Mouse (Mus musculus) midbrain, embryonic 13.5 days (tissue): ENCODE results near the gene Adgrg5. TPM values are rescaled to one million over a fixed set of nuclear protein-coding genes. Genes with fewer than 3 reads are reported as not detected.

ENCODE experiments used
- ATAC-seq: fragments of 200-750 bp; cut with Nextera tagmentation; 2 replicates; pipeline ENCODE4 v1.8.0; 2017; ENCODE audit warnings: mild to moderate bottlenecking, moderate TSS enrichment, moderate library complexity
- H3K27ac ChIP-seq: fragments of 300-500 bp; sonication (generic); 2 replicates; pipeline ENCODE4 v1.5.1; 2015; ENCODE audit warnings: inconsistent platforms, mild to moderate bottlenecking, moderate library complexity
- H3K27me3 ChIP-seq: fragments of 300-500 bp; sonication (generic); 2 replicates; pipeline ENCODE4 v1.6.1; 2015; ENCODE audit warnings: mild to moderate bottlenecking, inconsistent platforms
- H3K36me3 ChIP-seq: fragments of 300-500 bp; sonication (generic); 2 replicates; pipeline ENCODE4 v1.6.1; 2015; ENCODE audit warnings: mild to moderate bottlenecking, inconsistent platforms
- H3K4me1 ChIP-seq: fragments of 300-500 bp; sonication (generic); replicated peaks from 2 replicates; pipeline ENCODE4 v1.6.1; 2015; ENCODE audit warnings: inconsistent platforms
- H3K4me2 ChIP-seq: fragments of 300-500 bp; sonication (generic); replicated peaks from 2 replicates; pipeline ENCODE4 v1.6.1; 2015; ENCODE audit warnings: moderate library complexity, mild to moderate bottlenecking, inconsistent platforms
- H3K4me3 ChIP-seq: fragments of 300-500 bp; sonication (generic); replicated peaks from 2 replicates; pipeline ENCODE4 v1.5.1; 2015; ENCODE audit warnings: mild to moderate bottlenecking, inconsistent platforms
- H3K9ac ChIP-seq: fragments of 300-500 bp; sonication (generic); replicated peaks from 2 replicates; pipeline ENCODE4 v1.6.1; 2015; ENCODE audit warnings: mild to moderate bottlenecking, inconsistent platforms
- H3K9me3 ChIP-seq: fragments of 300-500 bp; sonication (generic); 2 replicates; pipeline ENCODE4 v1.6.1; 2016; ENCODE audit warnings: mild to moderate bottlenecking, inconsistent platforms
- WGBS: fragments of 180-500 bp; shearing (Covaris S2); methylation state at CpG from one replicate; pipeline ENCODE4 v1.1.7; 2015; 5-methylcytosine and 5-hydroxymethylcytosine counted together
- polyA plus RNA-seq: library from polyadenylated mRNA; unstranded; fragments of >200 nt; fragmentation: Nextera tagmentation; extraction: Ambion mirVana; gene quantifications from 2 replicates; pipeline ENCODE4 v1.2.1, GENCODE M21; 2015

The Adgrg5 gene
- 0.08 and 0.13 TPM in 2 replicates for polyA plus RNA-seq

DNA sequence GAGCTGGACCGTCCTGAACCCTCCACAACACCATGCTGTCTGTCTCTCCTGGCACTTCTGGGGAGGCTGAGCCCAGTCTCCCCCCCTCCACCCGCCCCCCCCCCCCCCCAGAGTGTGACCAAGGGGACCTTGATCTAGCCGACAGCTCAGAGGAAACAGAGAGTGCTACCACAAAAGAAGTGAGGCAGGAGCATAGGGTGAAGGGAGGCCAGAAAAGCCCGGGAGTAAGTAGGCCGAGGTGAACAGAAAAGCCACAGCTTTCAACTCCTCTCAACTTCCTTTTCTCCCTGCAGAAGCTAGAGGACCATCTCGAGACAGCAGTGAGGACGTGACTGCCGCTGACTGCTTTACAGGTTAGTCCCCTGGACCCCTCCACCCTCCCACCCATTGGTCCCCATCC, at the start of gene Adgrg5:
Gene Adgrg5 (plus strand): TSS at position 290 of the 400 bp plus-strand sequence.
- Histone ChIP-seq H3K4me3 (no peak within 1 kb of the TSS), H3K9me3 (no peaks in the 10 kb centered on the region), H3K9ac (no peak within 1 kb of the TSS), H3K4me1 (no peaks in the 10 kb centered on the region; the same call in 1 of the 2 replicates), H3K36me3 (no peaks in the 10 kb centered on the region), H3K27ac (no peak within 1 kb of the TSS), H3K4me2 (no peak within 1 kb of the TSS), H3K27me3 (peaks cover 11% of the 10 kb centered on the region)
- ATAC-seq, result no peak
- WGBS, result 50% methylated on average over 7 of the region's 8 CpGs

DNA sequence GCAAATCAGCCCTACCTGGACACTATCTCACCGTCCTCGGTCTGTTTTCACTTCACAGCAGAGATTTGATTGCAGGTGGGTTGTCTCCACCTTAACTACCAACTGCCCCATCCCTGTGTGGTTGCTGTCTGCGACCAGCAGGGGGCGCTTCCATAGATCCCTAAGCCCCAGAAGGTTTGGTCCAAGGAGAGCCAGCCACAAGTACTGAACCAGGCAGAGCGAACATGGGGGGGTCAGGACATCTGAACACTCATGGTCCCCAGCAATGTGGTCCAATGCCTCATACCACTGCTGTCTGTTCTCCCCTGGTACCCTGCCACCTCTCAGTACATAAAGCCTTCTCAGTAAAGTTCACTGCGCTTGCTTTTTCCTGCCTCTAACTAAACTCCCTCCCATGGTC, 49.1 kb upstream of the Adgrg5 start:
- no peak for ATAC-seq
- peaks cover 50% of the 10 kb centered on the region for H3K4me1 ChIP-seq
- no peaks in the 10 kb centered on the region for H3K36me3 ChIP-seq
- no peak overlapping the region for H3K9ac ChIP-seq
- H3K27ac ChIP-seq, result no peak overlapping the region
- peak overlapping the region; percentile 57; the same call in 1 of the 2 replicates for H3K4me3 ChIP-seq
- 0 out of 2 replicates have a peak overlapping the region, but pooled peaks have one; percentile 5 for H3K4me2 ChIP-seq
- H3K27me3 ChIP-seq, result peaks cover 39% of the 10 kb centered on the region
- WGBS, result 12% methylated on average over 6 of the region's 6 CpGs
- H3K9me3 ChIP-seq, result no peaks in the 10 kb centered on the region

DNA sequence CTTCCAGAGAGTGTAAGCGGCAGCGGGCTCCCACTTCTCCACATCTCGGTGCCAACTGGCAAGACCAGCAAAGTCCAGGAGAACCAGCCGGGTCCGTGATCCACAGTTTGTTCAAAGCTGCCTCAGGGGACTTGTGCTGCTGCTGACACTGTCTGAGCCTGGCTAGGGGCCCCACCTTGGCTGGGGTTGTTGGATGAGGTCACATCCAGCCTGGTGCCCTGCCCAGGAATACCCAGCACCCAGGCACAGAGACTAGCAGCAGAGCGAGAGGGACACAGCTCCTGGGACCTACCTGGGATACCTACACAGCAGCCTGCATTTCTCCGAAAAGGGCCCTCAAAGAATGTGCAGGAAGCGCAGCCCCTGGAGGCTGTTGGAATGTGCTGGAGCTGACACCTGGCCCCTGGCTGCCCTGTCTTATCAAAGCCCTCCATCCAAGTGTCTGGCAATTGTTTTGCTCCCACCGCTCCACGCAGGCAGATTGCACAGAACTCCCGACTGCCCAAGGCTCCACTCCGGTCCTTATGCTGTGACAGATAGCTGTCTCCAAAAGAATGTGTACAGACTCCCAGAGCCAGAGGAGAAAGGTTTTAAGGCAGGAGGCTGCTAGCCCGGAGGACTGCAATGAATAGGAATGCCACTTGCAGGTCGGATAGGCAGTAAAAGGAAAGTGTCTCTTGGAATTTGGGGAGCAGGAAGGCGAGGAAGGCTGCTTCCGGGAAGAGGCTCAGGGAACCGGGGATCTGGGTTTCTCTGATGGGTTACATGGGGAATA, 48.2 kb upstream of the Adgrg5 start:
- H3K4me1 ChIP-seq, result peaks cover 41% of the 10 kb centered on the region
- peaks cover 39% of the 10 kb centered on the region for H3K27me3 ChIP-seq
- 18% methylated on average over 17 of the region's 17 CpGs for WGBS

DNA sequence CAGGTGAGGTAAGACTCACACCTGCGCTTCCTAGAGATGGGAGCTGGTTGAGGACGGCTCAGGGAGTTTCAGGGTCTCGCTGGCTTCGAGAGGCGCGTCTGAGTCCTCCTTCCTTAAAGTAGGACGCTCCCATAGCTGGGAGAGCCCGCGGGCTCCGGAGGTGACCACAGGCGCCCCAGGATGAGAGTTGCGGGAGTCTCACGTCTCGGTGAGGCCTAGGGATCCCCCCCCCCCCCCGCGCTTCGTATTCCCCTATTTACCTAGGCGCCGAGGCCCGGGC, 47.7 kb upstream of the Adgrg5 start:
- WGBS, result 2% methylated on average over 17 of the region's 20 CpGs
- H3K36me3 ChIP-seq, result no peaks in the 10 kb centered on the region
- no peak overlapping the region for H3K27ac ChIP-seq
- peak overlapping the region; percentile 57 for H3K4me3 ChIP-seq
- peaks cover 36% of the 10 kb centered on the region for H3K4me1 ChIP-seq
- H3K27me3 ChIP-seq, result peaks cover 39% of the 10 kb centered on the region
- no peak for ATAC-seq
- H3K4me2 ChIP-seq, result peak overlapping the region; percentile 95
- H3K9ac ChIP-seq, result peak overlapping the region; percentile 73
- H3K9me3 ChIP-seq, result no peaks in the 10 kb centered on the region

More for the DNA sequence above, 48.2 kb upstream of the Adgrg5 start:
- Histone ChIP-seq H3K9ac (peak overlapping the region; percentile 73), H3K9me3 (no peaks in the 10 kb centered on the region), H3K4me2 (peak overlapping the region; percentile 95), H3K4me3 (peak overlapping the region; percentile 57), H3K27ac (no peak overlapping the region), H3K36me3 (no peaks in the 10 kb centered on the region)
- ATAC-seq, result no peak

DNA sequence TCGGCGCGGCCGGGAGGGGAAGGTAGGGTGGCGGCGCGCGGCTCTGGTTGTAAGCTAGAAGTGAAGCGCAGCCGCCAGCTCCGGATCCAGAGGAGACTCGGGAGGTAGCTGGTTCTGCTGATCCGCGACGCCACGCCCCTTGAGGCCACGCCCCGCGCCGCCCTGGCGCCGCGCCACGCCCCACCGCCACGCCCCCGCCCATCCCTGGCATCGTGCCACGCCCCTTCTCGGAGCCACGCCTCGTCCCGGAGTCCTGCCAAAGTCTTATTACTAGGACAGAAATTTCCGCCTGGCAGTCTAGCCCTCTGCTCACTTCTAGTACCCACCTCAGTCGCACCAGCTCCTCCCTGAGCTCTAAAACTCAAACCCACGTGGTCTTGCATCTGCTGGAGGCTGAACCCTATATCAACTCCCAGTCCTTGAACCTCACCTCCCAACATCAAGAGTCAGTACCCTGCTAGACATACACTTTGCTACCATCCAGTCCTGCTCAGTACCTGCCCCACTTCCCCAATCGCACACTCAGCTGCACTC, 47.2 kb upstream of the Adgrg5 start, which contains the start of gene Dok4:
Gene Dok4 (minus strand): TSS at position 134 of the 534 bp plus-strand sequence.
- Histone ChIP-seq H3K4me3 (peak within 1 kb of the TSS; percentile 57), H3K4me2 (peak within 1 kb of the TSS; percentile 95), H3K9me3 (no peaks in the 10 kb centered on the region), H3K4me1 (peaks cover 33% of the 10 kb centered on the region), H3K27me3 (peaks cover 39% of the 10 kb centered on the region), H3K27ac (no peak within 1 kb of the TSS), H3K36me3 (no peaks in the 10 kb centered on the region), H3K9ac (peak within 1 kb of the TSS; percentile 73)
- under 1% methylated on average over 37 of the region's 37 CpGs for WGBS
- peak; percentile 63 for ATAC-seq

DNA sequence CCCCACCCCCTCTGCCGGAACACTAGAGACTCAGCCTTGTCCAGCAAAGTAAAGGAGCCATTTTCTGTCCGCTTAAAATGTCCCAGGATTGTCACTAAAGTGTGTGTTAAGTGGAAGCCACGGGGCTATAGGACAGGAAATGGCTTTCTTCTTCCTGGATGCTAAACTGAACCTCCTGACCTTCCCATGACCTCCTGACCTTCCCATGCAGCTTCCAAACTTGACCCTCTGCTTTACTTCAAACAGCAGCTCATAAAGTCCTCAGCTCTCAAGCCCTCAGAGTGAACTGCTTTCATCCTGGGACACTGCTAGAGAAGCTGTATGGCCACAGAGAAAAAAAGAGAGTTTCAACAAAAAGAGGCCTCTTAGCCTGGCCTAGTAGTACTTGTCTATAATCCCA, 46.7 kb upstream of the Adgrg5 start:
- Histone ChIP-seq H3K4me2 (no peak overlapping the region), H3K27me3 (peaks cover 39% of the 10 kb centered on the region), H3K9me3 (no peaks in the 10 kb centered on the region), H3K4me3 (0 out of 2 replicates have a peak overlapping the region, but pooled peaks have one; percentile 57), H3K27ac (no peak overlapping the region), H3K36me3 (no peaks in the 10 kb centered on the region), H3K9ac (no peak overlapping the region), H3K4me1 (peaks cover 28% of the 10 kb centered on the region)
- ATAC-seq, result no peak
- 62% methylated on average over 3 of the region's 3 CpGs for WGBS

DNA sequence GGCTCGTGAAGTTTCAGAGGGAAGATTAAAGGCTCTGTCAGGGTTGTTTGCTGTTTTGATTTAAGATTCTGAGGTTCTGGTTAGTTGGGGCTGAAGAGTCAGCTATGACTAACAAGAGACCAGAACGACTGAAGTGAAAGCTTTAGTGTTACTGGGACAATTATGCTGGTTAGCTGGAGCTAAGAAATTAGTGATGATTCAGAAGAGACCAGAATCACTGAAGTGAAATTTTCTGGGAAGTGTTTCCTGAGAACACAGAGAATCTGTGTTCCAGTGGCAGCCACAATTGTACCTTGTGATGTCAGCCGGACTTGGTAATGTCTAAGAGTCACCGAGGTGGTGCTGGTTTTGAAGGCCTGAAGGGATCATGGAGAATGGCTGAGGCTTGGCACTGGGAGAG, 42.8 kb upstream of the Adgrg5 start:
- ATAC-seq, result no peak
- no peak overlapping the region for H3K9ac ChIP-seq
- H3K4me2 ChIP-seq, result no peak overlapping the region
- H3K36me3 ChIP-seq, result no peaks in the 10 kb centered on the region
- no peak overlapping the region for H3K4me3 ChIP-seq
- peaks cover 8% of the 10 kb centered on the region for H3K4me1 ChIP-seq
- peaks cover 14% of the 10 kb centered on the region; the same call in 1 of the 2 replicates for H3K27me3 ChIP-seq
- WGBS, result 82% methylated on average over 4 of the region's 4 CpGs
- H3K9me3 ChIP-seq, result no peaks in the 10 kb centered on the region
- no peak overlapping the region for H3K27ac ChIP-seq

DNA sequence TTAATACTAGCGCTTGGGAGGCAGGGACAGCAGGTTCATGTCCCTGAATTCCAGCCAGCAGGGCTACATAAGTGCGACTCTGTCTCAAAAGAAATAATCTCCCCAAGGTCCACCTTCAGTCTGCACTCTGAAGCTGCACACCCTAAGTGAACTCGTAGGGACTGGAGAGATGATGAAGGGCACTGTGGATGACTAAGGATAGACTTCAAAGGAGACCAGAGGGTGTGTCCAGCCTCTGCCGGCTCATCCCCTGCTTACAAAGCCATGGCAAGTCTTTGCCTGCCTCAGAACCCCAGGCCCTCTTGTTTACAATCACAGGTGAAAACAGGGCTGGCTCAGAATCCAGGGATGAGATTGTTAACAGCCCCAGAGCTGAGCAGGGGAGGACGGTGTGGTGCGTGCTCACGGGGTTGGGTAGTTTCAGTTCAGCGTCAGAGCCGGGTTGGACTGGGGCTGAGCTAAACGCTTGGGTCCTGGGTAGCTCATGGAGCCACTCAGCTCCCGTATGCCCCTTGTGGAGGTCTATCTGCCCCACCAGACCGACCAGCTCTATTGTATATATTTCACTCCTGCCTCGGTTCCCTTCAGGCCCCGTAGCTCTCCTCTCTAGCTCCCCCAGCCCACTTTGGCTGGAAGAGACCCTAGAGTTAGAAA, 35.0 kb upstream of the Adgrg5 start:
- no peak for ATAC-seq
- no peak overlapping the region for H3K27ac ChIP-seq
- H3K27me3 ChIP-seq, result no peaks in the 10 kb centered on the region
- H3K4me1 ChIP-seq, result no peaks in the 10 kb centered on the region
- H3K9me3 ChIP-seq, result no peaks in the 10 kb centered on the region
- H3K4me3 ChIP-seq, result no peak overlapping the region
- H3K36me3 ChIP-seq, result no peaks in the 10 kb centered on the region
- H3K9ac ChIP-seq, result no peak overlapping the region
- 44% methylated on average over 14 of the region's 14 CpGs for WGBS
- H3K4me2 ChIP-seq, result no peak overlapping the region

DNA sequence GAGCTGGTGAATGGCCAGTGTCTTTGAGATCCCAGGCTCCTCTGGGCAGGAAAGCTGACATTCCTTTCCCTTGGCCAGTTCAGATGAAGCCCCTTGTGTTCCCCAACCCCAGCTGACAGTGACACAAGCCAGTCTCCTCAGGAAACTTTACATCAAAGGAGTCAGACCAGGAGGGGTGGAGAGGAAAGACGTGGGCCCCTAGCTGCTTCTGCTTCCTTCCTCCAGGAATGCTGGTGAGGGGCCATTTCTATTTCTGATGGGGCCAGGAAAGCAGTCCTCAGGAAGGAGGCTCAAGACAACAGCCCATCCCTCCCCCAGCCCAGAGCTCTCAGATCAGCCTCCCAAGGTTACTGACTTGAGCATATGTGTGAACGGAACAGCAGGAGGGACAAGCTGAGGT, 30.6 kb upstream of the Adgrg5 start:
- H3K4me2 ChIP-seq, result no peak overlapping the region
- H3K9me3 ChIP-seq, result no peaks in the 10 kb centered on the region
- no peaks in the 10 kb centered on the region for H3K36me3 ChIP-seq
- WGBS, result 51% methylated on average over 2 of the region's 2 CpGs
- H3K27me3 ChIP-seq, result no peaks in the 10 kb centered on the region
- H3K4me1 ChIP-seq, result no peaks in the 10 kb centered on the region
- no peak overlapping the region for H3K4me3 ChIP-seq
- H3K27ac ChIP-seq, result no peak overlapping the region
- no peak for ATAC-seq
- no peak overlapping the region for H3K9ac ChIP-seq

DNA sequence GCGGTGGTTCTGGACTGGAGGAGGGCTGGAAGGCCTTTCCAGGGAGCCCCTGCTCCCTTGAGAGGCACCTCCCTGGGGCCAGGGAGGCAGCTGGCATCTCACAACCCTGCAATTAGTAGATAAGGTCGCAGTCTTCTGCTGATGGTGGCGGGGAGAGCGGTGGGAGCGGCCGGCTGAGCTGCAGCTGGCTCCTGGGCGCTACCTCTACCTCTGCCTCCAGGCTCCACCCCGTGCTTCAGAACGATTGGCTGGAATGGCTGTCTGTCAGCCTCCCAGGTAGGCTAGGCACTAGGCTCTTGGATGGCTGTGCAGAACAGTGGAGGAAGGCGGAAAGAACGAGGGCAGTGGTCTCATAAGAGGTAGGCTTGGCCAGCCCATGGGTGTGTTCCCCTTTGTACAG, 24.2 kb upstream of the Adgrg5 start:
- Histone ChIP-seq H3K4me2 (0 out of 2 replicates have a peak overlapping the region, but pooled peaks have one; percentile 9), H3K9ac (no peak overlapping the region), H3K4me3 (no peak overlapping the region)

DNA sequence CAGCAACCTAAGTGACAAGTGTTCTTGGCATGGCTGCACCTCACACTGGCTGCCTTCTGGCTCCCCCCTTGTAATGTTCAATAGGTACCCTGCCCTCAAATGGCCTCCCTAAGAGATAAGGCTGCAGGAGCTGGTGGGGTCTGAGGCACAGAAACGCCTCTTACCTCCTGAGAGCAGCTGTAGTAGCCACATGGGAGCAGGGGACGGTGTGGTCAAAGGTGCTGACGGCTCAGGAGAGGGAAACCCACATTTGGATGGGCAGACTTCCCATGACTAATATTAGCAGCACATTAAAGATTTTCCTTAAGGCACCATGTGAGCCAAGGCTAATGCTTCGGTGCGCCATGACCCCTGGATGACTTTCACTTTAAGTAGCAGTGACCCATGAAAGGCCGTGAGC, 22.9 kb upstream of the Adgrg5 start:
- H3K4me1 ChIP-seq, result no peaks in the 10 kb centered on the region; the same call in 1 of the 2 replicates
- no peaks in the 10 kb centered on the region for H3K9me3 ChIP-seq
- WGBS, result 20% methylated on average over 6 of the region's 6 CpGs
- no peak overlapping the region for H3K27ac ChIP-seq
- H3K4me2 ChIP-seq, result no peak overlapping the region
- peaks cover 3% of the 10 kb centered on the region; the same call in 1 of the 2 replicates for H3K27me3 ChIP-seq
- no peak for ATAC-seq
- no peak overlapping the region for H3K4me3 ChIP-seq
- H3K9ac ChIP-seq, result no peak overlapping the region
- H3K36me3 ChIP-seq, result no peaks in the 10 kb centered on the region

More for the DNA sequence above, 24.2 kb upstream of the Adgrg5 start:
- H3K36me3 ChIP-seq, result no peaks in the 10 kb centered on the region
- no peaks in the 10 kb centered on the region; the same call in 1 of the 2 replicates for H3K4me1 ChIP-seq
- H3K27ac ChIP-seq, result no peak overlapping the region
- WGBS, result 14% methylated on average over 11 of the region's 11 CpGs
- peaks cover 3% of the 10 kb centered on the region; the same call in 1 of the 2 replicates for H3K27me3 ChIP-seq
- no peaks in the 10 kb centered on the region for H3K9me3 ChIP-seq
- 0 out of 2 replicates have a peak, but pooled peaks have one; percentile 55 for ATAC-seq

DNA sequence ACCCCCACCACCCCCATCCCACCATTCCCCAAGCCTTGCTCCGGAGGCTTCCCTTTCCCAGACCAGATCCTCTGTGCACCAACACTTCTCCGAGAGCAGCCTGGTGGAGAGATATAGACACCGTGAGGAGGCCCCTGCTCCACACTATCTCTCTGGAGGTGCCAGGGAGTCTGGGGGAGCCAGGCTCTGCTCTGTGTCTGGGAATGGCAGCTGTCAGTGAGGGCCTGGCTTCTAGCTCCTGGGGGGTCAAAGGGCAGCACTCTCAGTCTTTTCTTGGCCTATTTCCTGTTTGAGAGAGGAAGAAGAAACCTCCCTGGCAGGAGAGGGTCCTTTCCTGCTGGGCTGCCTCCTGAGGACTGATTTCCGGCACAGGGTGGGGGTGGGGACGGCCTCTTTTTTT, 22.5 kb upstream of the Adgrg5 start:
- no peak for ATAC-seq
- H3K36me3 ChIP-seq, result no peaks in the 10 kb centered on the region
- H3K4me1 ChIP-seq, result no peaks in the 10 kb centered on the region; the same call in 1 of the 2 replicates
- no peaks in the 10 kb centered on the region for H3K9me3 ChIP-seq
- no peak overlapping the region for H3K4me2 ChIP-seq
- no peak overlapping the region for H3K4me3 ChIP-seq
- no peak overlapping the region for H3K9ac ChIP-seq
- H3K27me3 ChIP-seq, result peaks cover 3% of the 10 kb centered on the region; the same call in 1 of the 2 replicates
- no peak overlapping the region for H3K27ac ChIP-seq
- 25% methylated on average over 5 of the region's 5 CpGs for WGBS
